Mouse (Mus musculus) c-Kit-positive CD71-negative TER-119-negative erythroid progenitor cells, embryonic 14.5 days (primary cell): Measurements from ENCODE around the gene 4930432M17Rik.

Experiments
- DNase-seq: peaks from one replicate; pipeline ENCODE4 v3.0.0-alpha.2; 2013; ENCODE audit warnings: low read depth

4930432M17Rik gene

GRCm38 (mm10) chr3:121672135-121672790, 1.7 kb downstream of the 4930432M17Rik start:
- DNase-seq = no peak

GRCm38 (mm10) chr3:121678935-121679334, 8.4 kb downstream of the 4930432M17Rik start:
- DNase-seq = no peak

GRCm38 (mm10) chr3:121679443-121679842, 8.9 kb downstream of the 4930432M17Rik start:
- DNase-seq = no peak

- DNase-seq = no peak
Measured at GRCm38 (mm10) chr3:121680187-121680586, 9.6 kb downstream of the 4930432M17Rik start.

GRCm38 (mm10) chr3:121682439-121683411, 12.2 kb downstream of the 4930432M17Rik start:
- no peak for DNase-seq

- no peak for DNase-seq
Measured at GRCm38 (mm10) chr3:121684552-121684951, 14.0 kb downstream of the 4930432M17Rik start.

GRCm38 (mm10) chr3:121684963-121685362, 14.4 kb downstream of the 4930432M17Rik start:
- DNase-seq = no peak

- no peak for DNase-seq
Measured at GRCm38 (mm10) chr3:121685985-121686384, 15.4 kb downstream of the 4930432M17Rik start.

- no peak for DNase-seq
Measured at GRCm38 (mm10) chr3:121686408-121686911, 15.9 kb downstream of the 4930432M17Rik start.

GRCm38 (mm10) chr3:121687741-121688140, 17.2 kb downstream of the 4930432M17Rik start:
- DNase-seq = no peak

- no peak for DNase-seq
Measured at GRCm38 (mm10) chr3:121689029-121689428, 18.5 kb downstream of the 4930432M17Rik start.

GRCm38 (mm10) chr3:121689697-121690096, 19.1 kb downstream of the 4930432M17Rik start:
- no peak for DNase-seq

GRCm38 (mm10) chr3:121693001-121693730, 22.6 kb downstream of the 4930432M17Rik start:
- peak; percentile 25 for DNase-seq

- no peak for DNase-seq
Measured at GRCm38 (mm10) chr3:121693746-121694145, 23.2 kb downstream of the 4930432M17Rik start.

GRCm38 (mm10) chr3:121697169-121697568, 26.6 kb downstream of the 4930432M17Rik start:
- no peak for DNase-seq

GRCm38 (mm10) chr3:121699401-121699800, 28.8 kb downstream of the 4930432M17Rik start:
- DNase-seq = no peak

- no peak for DNase-seq
Measured at GRCm38 (mm10) chr3:121699849-121700248, 29.3 kb downstream of the 4930432M17Rik start.

GRCm38 (mm10) chr3:121700364-121700952, 29.9 kb downstream of the 4930432M17Rik start:
- DNase-seq = no peak

- DNase-seq = no peak
Measured at GRCm38 (mm10) chr3:121703155-121703879, 32.8 kb downstream of the 4930432M17Rik start.

GRCm38 (mm10) chr3:121703880-121704243, 33.3 kb downstream of the 4930432M17Rik start:
- no peak for DNase-seq

GRCm38 (mm10) chr3:121706087-121706486, 35.5 kb downstream of the 4930432M17Rik start:
- DNase-seq = no peak
